Mouse (Mus musculus): Measurements from ENCODE around the gene 4930453N24Rik.

The 4930453N24Rik gene

GRCm38 (mm10) chr16:64719096-64719495, 51.9 kb downstream of the 4930453N24Rik start:
- no peak for DNase-seq

- no peak for DNase-seq
Measured at GRCm38 (mm10) chr16:64717814-64718213, 53.1 kb downstream of the 4930453N24Rik start.

- peak; percentile 17 to 22 for DNase-seq
Measured at GRCm38 (mm10) chr16:64711816-64712215, 59.1 kb downstream of the 4930453N24Rik start.

Data from kidney, postnatal 4 days (tissue).